Mouse (Mus musculus): ENCODE measurements at regions not wholly inside any gene's neighbourhood (a gene's known extent, or its start where the extent isn't known, plus 50 kb on each side); places are given as distances from the start of the nearest gene placed in this dataset.

- Histone ChIP-seq H3K27ac (ENCODE audit: insufficient read depth, low read depth) (no peak overlapping the region), H3K27me3 (replicated peaks) (no peaks in the 10 kb centered on the region), H3K4me3 (replicated peaks in 1 of 3; ENCODE audit: low read depth in 2 of 3, low read length in 2 of 3, poor library complexity in 1 of 3) (no peak overlapping the region), H3K36me3 (replicated peaks in 1 of 2; ENCODE audit: control insufficient read depth in 1 of 2, insufficient read depth in 1 of 2, low read length in 1 of 2) (no peaks in the 10 kb centered on the region), H3K9ac (ENCODE audit: insufficient read depth, low read depth) (no peak overlapping the region), H3K79me2 (replicated peaks; ENCODE audit: control insufficient read depth, extremely low read depth, insufficient read depth, poor library complexity, severe bottlenecking) (no peaks in the 10 kb centered on the region), H3K4me1 (ENCODE audit: control insufficient read depth in 1 of 2, insufficient read depth in 2 of 2) (no peaks in the 10 kb centered on the region), H3K9me3 (replicated peaks; ENCODE audit: low read length) (peaks cover 84% of the 10 kb centered on the region), H3K4me2 (ENCODE audit: insufficient read depth, low read depth, poor library complexity, severe bottlenecking) (no peak overlapping the region)
- DNase-seq (ENCODE audit: extremely low read depth), result no peak
- TF ChIP-seq USF2 (conservative IDR thresholded peaks at IDR 0.05; ENCODE audit: low read depth, low read length), result no peak
- no peak for TF ChIP-seq MYC (IDR thresholded peaks at IDR 0.05; ENCODE audit: low read depth, low read length)
- no peak for TF ChIP-seq MXI1 (IDR thresholded peaks at IDR 0.05; ENCODE audit: low read depth, low read length)
- TF ChIP-seq NELFE (IDR thresholded peaks at IDR 0.05; ENCODE audit: low read depth, low read length), result no peak
- in situ Hi-C loops (cut with MboI; ENCODE audit: low pct_ligation_motif_present, low pct_unique_long_range_greater_than_20kb, low sequenced_read_pairs) (no loop called here), dilution Hi-C loops (cut with MboI; ENCODE audit: extremely low pct_ligation_motif_present, extremely low pct_unique_long_range_greater_than_20kb, low sequenced_read_pairs) (no loop called here)
Observed at GRCm38 (mm10) chr12:109966776-109967175, 312.1 kb upstream of the Dio3 start.

GRCm38 (mm10) chr12:109968303-109968702 lies 310.6 kb upstream of the Dio3 start:
- Histone ChIP-seq H3K36me3 (replicated peaks in 1 of 2; ENCODE audit: control insufficient read depth in 1 of 2, insufficient read depth in 1 of 2, low read length in 1 of 2) (no peaks in the 10 kb centered on the region), H3K79me2 (replicated peaks; ENCODE audit: control insufficient read depth, extremely low read depth, insufficient read depth, poor library complexity, severe bottlenecking) (no peaks in the 10 kb centered on the region), H3K4me3 (replicated peaks in 1 of 3; ENCODE audit: low read depth in 2 of 3, low read length in 2 of 3, poor library complexity in 1 of 3) (no peak overlapping the region), H3K9me3 (replicated peaks; ENCODE audit: low read length) (peaks cover 87% of the 10 kb centered on the region), H3K27me3 (replicated peaks) (no peaks in the 10 kb centered on the region), H3K9ac (ENCODE audit: insufficient read depth, low read depth) (no peak overlapping the region), H3K4me1 (ENCODE audit: control insufficient read depth in 1 of 2, insufficient read depth in 2 of 2) (no peaks in the 10 kb centered on the region), H3K4me2 (ENCODE audit: insufficient read depth, low read depth, poor library complexity, severe bottlenecking) (no peak overlapping the region), H3K27ac (ENCODE audit: insufficient read depth, low read depth) (no peak overlapping the region)
- no peak for TF ChIP-seq USF2 (conservative IDR thresholded peaks at IDR 0.05; ENCODE audit: low read depth, low read length)
- no peak for TF ChIP-seq IRF4 (IDR thresholded peaks at IDR 0.05; ENCODE audit: low read depth, low read length)
- no peak for TF ChIP-seq MYC (IDR thresholded peaks at IDR 0.05; ENCODE audit: low read depth, low read length)
- TF ChIP-seq PAX5 (IDR thresholded peaks at IDR 0.05; ENCODE audit: low read length), result no peak
- TF ChIP-seq CHD1 (IDR thresholded peaks at IDR 0.05; ENCODE audit: low read depth, low read length), result no peak
- no peak for TF ChIP-seq CTCF (conservative IDR thresholded peaks at IDR 0.05 in 1 of 2, IDR thresholded peaks at IDR 0.05 in 1 of 2; ENCODE audit: low read depth in 2 of 2, low read length in 2 of 2)
- TF ChIP-seq MAZ (IDR thresholded peaks at IDR 0.05; ENCODE audit: low read depth, low read length), result no peak
- no peak for TF ChIP-seq NRF1 (IDR thresholded peaks at IDR 0.05; ENCODE audit: low read depth, low read length)
- no peak for TF ChIP-seq ZMIZ1 (IDR thresholded peaks at IDR 0.05; ENCODE audit: low read depth, low read length)
- TF ChIP-seq ZKSCAN1 (IDR thresholded peaks at IDR 0.05; ENCODE audit: borderline replicate concordance, low read depth, low read length), result no peak
- no peak for TF ChIP-seq JUND (conservative IDR thresholded peaks at IDR 0.05; ENCODE audit: low read depth, low read length)
- TF ChIP-seq MXI1 (IDR thresholded peaks at IDR 0.05; ENCODE audit: low read depth, low read length), result no peak
- no peak for TF ChIP-seq BHLHE40 (IDR thresholded peaks at IDR 0.05; ENCODE audit: low read depth, low read length)
- TF ChIP-seq EP300 (IDR thresholded peaks at IDR 0.05; ENCODE audit: low read length), result no peak
- no peak for TF ChIP-seq RAD21 (IDR thresholded peaks at IDR 0.05; ENCODE audit: low read depth, low read length)
- no peak for TF ChIP-seq JUN (IDR thresholded peaks at IDR 0.05; ENCODE audit: insufficient read depth, low read depth, low read length)
- TF ChIP-seq NELFE (IDR thresholded peaks at IDR 0.05; ENCODE audit: low read depth, low read length), result no peak
- TF ChIP-seq POLR2AphosphoS2 (IDR thresholded peaks at IDR 0.05; ENCODE audit: low read depth, low read length), result no peak
- no peak for TF ChIP-seq USF1 (IDR thresholded peaks at IDR 0.05; ENCODE audit: low read depth, low read length)
- dilution Hi-C loops (cut with MboI; ENCODE audit: extremely low pct_ligation_motif_present, extremely low pct_unique_long_range_greater_than_20kb, low sequenced_read_pairs) (no loop called here), in situ Hi-C loops (cut with MboI; ENCODE audit: low pct_ligation_motif_present, low pct_unique_long_range_greater_than_20kb, low sequenced_read_pairs) (no loop called here)
- DNase-seq (ENCODE audit: extremely low read depth), result no peak

Data from CH12.LX (cell line).